Mouse (Mus musculus): ENCODE measurements around the gene Mipep.

- TF ChIP-seq CTCF (IDR thresholded peaks at IDR 0.05; ENCODE audit: borderline replicate concordance, control insufficient read depth, extremely low read depth, insufficient read depth, low read length, poor library complexity), result no peak
- no peak for TF ChIP-seq POLR2A (IDR thresholded peaks at IDR 0.05; ENCODE audit: control insufficient read depth, extremely low read depth, insufficient read depth, low read length, poor library complexity)
Observed at GRCm38 (mm10) chr14:60745201-60745600, 39.2 kb upstream of the Mipep start.
